Mouse (Mus musculus) liver, embryonic 14 days (tissue): ENCODE data around the gene Zfp711. TPM values are rescaled to one million over a fixed set of nuclear protein-coding genes. Genes with fewer than 3 reads are reported as not detected.

Experiments used
- polyA plus RNA-seq: library from polyadenylated mRNA; depleted of rRNA; stranded (reverse); fragments of >200 nt; gene quantifications from 2 replicates; pipeline ENCODE4 v1.2.3, GENCODE M21; 2012; rRNA removed

Gene Zfp711
- polyA plus RNA-seq, result 0.62 and 0.64 TPM in 2 replicates

GRCm38 (mm10) chrX:112600511-112601305 lies at the start of gene Zfp711:
Gene Zfp711, plus strand, starts transcription at chrX:112600526.

Other genes with a start within 250 kb of the Zfp711 start
- gene Satl1, start 193.7 kb upstream of the Zfp711 start, polyA plus RNA-seq, result not detected in 2 replicates
- gene 2010106E10Rik, start 105.3 kb upstream of the Zfp711 start, polyA plus RNA-seq, result not detected in 2 replicates
- not detected in 2 replicates for gene Pof1b, start 98.1 kb downstream of the Zfp711 start, polyA plus RNA-seq